Mouse (Mus musculus) liver, embryonic 14.5 days (tissue): ENCODE results near the gene Cacna1g. TPM values are rescaled to one million over a fixed set of nuclear protein-coding genes. Genes with fewer than 3 reads are reported as not detected.
A peak's percentile ranks its signal among the peaks of the same experiment; 100 is the strongest.

ENCODE experiments used
- ATAC-seq: fragments of 200-750 bp; cut with Nextera tagmentation; 2 replicates; pipeline ENCODE4 v1.8.0; 2017; ENCODE audit warnings: moderate number of reproducible peaks, mild to moderate bottlenecking, moderate library complexity; ENCODE audit not compliant: insufficient read depth
- DNase-seq, 3 experiments: peaks; one replicate each; pipeline ENCODE4 v3.0.0-alpha.2; 2012 to 2013; ENCODE audit warnings: low read depth in 3 of 3, low spot score in 3 of 3
- H3K27ac ChIP-seq: fragments of 300-500 bp; sonication (generic); 2 replicates; pipeline ENCODE4 v1.5.1; 2014; ENCODE audit warnings: moderate library complexity, mild to moderate bottlenecking, control low read depth, inconsistent platforms
- H3K27me3 ChIP-seq: fragments of 300-500 bp; sonication (generic); 2 replicates; pipeline ENCODE4 v1.6.1; 2014; ENCODE audit warnings: mild to moderate bottlenecking, low read length, moderate library complexity; ENCODE audit not compliant: control insufficient read depth, insufficient read depth
- H3K36me3 ChIP-seq: fragments of 300-500 bp; sonication (generic); replicated peaks from 2 replicates; pipeline ENCODE4 v1.6.1; 2014; ENCODE audit warnings: low read depth; ENCODE audit not compliant: control insufficient read depth, insufficient read depth
- H3K4me1 ChIP-seq, 2 experiments: fragments of 200-500 bp in 1 of 2; fragments of 300-500 bp in 1 of 2; sonication (generic) in 1 of 2; replicated peaks; 2 replicates each; pipeline ENCODE4 v1.6.1; 2012 to 2014; ENCODE audit warnings: antibody characterized with exemption in 1 of 2, inconsistent platforms in 1 of 2, low read length in 1 of 2; ENCODE audit not compliant: control insufficient read depth in 2 of 2, insufficient read depth in 2 of 2
- H3K4me2 ChIP-seq: fragments of 300-500 bp; sonication (generic); 2 replicates; pipeline ENCODE4 v1.6.1; 2014; ENCODE audit warnings: low read depth, mild to moderate bottlenecking, control low read depth, moderate library complexity
- H3K4me3 ChIP-seq, 2 experiments: fragments of 200-500 bp in 1 of 2; fragments of 300-500 bp in 1 of 2; sonication (generic) in 1 of 2; 2 replicates each; pipeline ENCODE4 v1.5.1; 2012 to 2014; ENCODE audit warnings: low read depth in 2 of 2, low read length in 2 of 2, mild to moderate bottlenecking in 2 of 2, control low read depth in 1 of 2, inconsistent platforms in 1 of 2, moderate library complexity in 1 of 2; ENCODE audit not compliant: insufficient read depth in 1 of 2
- H3K9ac ChIP-seq: fragments of 300-500 bp; sonication (generic); replicated peaks from 2 replicates; pipeline ENCODE4 v1.6.1; 2014; ENCODE audit warnings: mild to moderate bottlenecking, control low read depth, moderate library complexity
- H3K9me3 ChIP-seq: fragments of 300-500 bp; sonication (generic); 2 replicates; pipeline ENCODE4 v1.6.1; 2016; ENCODE audit warnings: low read length, mixed read lengths; ENCODE audit not compliant: control insufficient read depth
- CTCF ChIP-seq: IDR thresholded peaks from 2 replicates; pipeline ENCODE4 v1.5.1; 2016; ENCODE audit warnings: antibody characterized with exemption, low read depth, control low read depth
- EP300 ChIP-seq: IDR thresholded peaks from 2 replicates; pipeline ENCODE4 v1.6.1; 2016; ENCODE audit warnings: antibody characterized with exemption, low read depth
- WGBS: fragments of 180-500 bp; shearing (Covaris S2); extraction: QIAGEN DNeasy Blood & Tissue Kit; methylation state at CpG from one replicate; pipeline ENCODE4 v1.1.7; 2014; ENCODE audit not compliant: insufficient replicate concordance; 5-methylcytosine and 5-hydroxymethylcytosine counted together
- polyA plus RNA-seq, 2 experiments: library from polyadenylated mRNA; depleted of rRNA in 1 of 2; stranded (reverse) in 1 of 2; unstranded in 1 of 2; fragments of >200 nt; fragmentation: Nextera tagmentation in 1 of 2; extraction: Ambion mirVana in 1 of 2; gene quantifications; 2 replicates each; pipeline versions ENCODE4 v1.2.1 to v1.2.3; 2012 to 2014

The Cacna1g gene
- polyA plus RNA-seq, 2 experiments, result 0.89 to 7.3 TPM

DNA sequence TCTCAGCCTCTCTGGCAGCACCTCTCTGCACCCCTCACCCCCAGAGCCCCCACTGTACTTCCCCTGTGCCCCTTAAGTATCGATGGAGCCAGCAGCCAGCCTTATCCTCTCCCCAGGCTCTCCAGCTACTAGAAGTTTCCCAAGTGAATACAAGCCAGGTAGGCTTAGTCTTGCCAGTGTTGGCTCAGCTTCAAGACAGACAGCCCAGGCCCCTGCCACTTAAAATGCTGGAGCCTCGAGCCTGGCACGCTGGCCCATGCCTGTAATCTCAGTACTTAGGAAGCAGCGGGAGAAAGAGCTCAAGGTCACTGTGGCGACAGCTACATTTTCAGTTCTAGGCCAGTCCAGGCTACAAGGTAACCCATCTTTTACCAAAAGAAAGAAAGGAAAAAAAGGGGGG, 24.1 kb downstream of the Cacna1g start:
- TF ChIP-seq CTCF (no peak), EP300 (no peak)
- Histone ChIP-seq H3K4me1 (peaks cover 0 to 5% of the 10 kb centered on the region in 2 experiments; a peak in 3 of 4 replicates), H3K9ac (no peak overlapping the region), H3K4me3 (no peak overlapping the region), H3K4me2 (no peak overlapping the region), H3K36me3 (no peaks in the 10 kb centered on the region), H3K27me3 (no peaks in the 10 kb centered on the region), H3K9me3 (no peaks in the 10 kb centered on the region), H3K27ac (no peak overlapping the region)
- no peak for ATAC-seq
- 49% methylated on average over 5 of the region's 5 CpGs for WGBS
- DNase-seq, result no peak

DNA sequence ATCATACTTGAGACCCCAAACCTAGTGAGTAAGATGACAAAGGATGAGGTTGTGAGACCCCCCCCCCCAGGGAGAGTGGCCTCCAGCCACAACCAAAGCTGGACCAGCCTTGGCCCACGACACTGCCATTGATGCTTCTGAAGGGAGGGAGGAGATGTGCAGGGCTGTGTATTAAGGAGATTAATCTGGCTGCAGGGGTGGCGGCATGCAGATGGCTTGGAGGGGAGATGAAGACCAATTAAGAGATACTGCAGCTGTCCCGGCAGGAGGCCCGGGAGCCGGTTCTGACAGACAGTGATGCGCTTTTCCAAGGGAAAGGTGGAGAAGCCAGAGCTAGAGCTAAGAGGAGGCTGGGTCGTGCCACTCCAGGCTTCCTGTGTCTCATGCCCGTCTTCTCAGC, 24.8 kb downstream of the Cacna1g start:
- ATAC-seq (no peak), DNase-seq (no peak)
- no peak overlapping the region for H3K27ac ChIP-seq
- H3K4me1 ChIP-seq, result peaks cover 0 to 2% of the 10 kb centered on the region in 2 experiments; a peak in 1 of 4 replicates
- H3K4me2 ChIP-seq, result no peak overlapping the region
- H3K9me3 ChIP-seq, result no peaks in the 10 kb centered on the region
- no peak overlapping the region for H3K9ac ChIP-seq
- no peak overlapping the region for H3K4me3 ChIP-seq
- WGBS, result 53% methylated on average over 8 of the region's 8 CpGs
- no peaks in the 10 kb centered on the region for H3K36me3 ChIP-seq
- no peak for TF ChIP-seq CTCF
- no peak for TF ChIP-seq EP300
- H3K27me3 ChIP-seq, result no peaks in the 10 kb centered on the region

DNA sequence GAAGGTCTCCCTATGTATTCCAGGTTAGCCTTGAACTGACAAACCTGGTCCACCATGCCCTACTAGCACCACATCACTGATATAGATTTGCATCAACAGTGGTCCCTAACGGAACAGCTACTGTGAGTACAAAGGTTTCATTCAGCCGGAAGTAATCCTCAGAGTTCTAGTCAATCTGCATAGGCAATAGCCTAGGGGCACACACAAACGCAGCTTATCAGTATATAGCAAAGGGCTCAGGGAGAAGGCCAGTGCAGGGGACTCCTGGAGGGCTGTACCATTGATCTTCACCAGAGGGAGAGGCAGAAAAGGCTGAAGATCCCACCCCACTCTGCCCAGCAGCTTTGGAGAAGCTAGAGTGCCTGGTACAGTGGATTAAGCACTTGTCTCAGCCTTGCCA, 27.0 kb downstream of the Cacna1g start:
- Histone ChIP-seq H3K9ac (no peak overlapping the region), H3K36me3 (no peaks in the 10 kb centered on the region), H3K4me1 (peaks cover 0 to 2% of the 10 kb centered on the region in 2 experiments; a peak in 1 of 4 replicates), H3K27me3 (no peaks in the 10 kb centered on the region), H3K9me3 (no peaks in the 10 kb centered on the region), H3K4me3 (no peak overlapping the region), H3K4me2 (no peak overlapping the region), H3K27ac (no peak overlapping the region)
- ATAC-seq (peak; percentile 43; the same call in 1 of the 2 replicates), DNase-seq (no peak)
- TF ChIP-seq CTCF (no peak), EP300 (no peak)
- WGBS, result 16% methylated on average over 3 of the region's 3 CpGs

DNA sequence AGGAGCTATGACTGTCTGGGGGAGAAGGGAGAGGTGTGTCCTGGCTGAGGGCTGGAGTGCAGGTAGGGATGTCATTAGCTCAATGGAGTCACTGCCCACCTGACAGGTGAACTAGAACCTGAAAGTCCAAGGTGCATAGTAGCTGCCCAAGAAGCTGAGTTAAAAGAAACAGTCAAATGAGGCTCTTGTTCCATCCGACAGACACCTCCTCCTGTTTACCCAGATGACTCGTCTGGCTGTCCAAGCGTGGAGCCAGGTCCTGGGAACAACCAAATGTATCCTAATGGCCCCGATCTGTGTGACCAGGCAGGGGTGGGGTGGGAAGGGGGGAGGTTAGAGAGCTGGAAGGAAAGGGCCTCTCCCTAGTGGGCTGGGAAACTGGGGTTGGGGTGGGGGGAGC, 28.7 kb downstream of the Cacna1g start:
- H3K4me1 ChIP-seq, result peaks cover 0 to 2% of the 10 kb centered on the region in 2 experiments; a peak in 1 of 4 replicates
- WGBS, result 45% methylated on average over 4 of the region's 4 CpGs
- no peaks in the 10 kb centered on the region for H3K27me3 ChIP-seq
- H3K4me2 ChIP-seq, result no peak overlapping the region
- no peak overlapping the region for H3K9ac ChIP-seq
- TF ChIP-seq EP300 (no peak), CTCF (no peak)
- ATAC-seq, result no peak
- no peaks in the 10 kb centered on the region for H3K9me3 ChIP-seq
- H3K27ac ChIP-seq, result no peak overlapping the region
- no peak for DNase-seq
- H3K4me3 ChIP-seq, result no peak overlapping the region
- no peaks in the 10 kb centered on the region for H3K36me3 ChIP-seq

DNA sequence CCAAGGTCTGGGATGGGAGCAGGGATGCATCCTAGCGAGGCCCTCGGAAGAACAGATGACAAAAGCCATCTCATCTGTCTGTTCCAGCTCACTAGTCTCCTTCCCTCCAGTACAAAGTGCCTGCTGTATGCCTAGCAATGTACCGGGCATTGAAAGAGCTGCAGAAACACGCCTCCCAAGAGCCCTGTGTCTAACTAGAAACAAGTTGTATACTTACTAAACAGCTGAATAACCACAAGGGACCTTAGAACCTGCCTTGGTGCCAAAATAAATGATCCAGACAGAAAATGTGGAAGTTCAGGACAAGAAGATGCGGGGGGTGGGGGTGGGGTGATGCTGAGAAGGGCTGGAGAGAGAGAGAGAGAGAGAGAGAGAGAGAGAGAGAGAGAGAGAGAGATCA, 29.2 kb downstream of the Cacna1g start:
- Histone ChIP-seq H3K4me1 (peaks cover 0 to 2% of the 10 kb centered on the region in 2 experiments; a peak in 1 of 4 replicates), H3K9ac (no peak overlapping the region), H3K4me2 (no peak overlapping the region), H3K4me3 (no peak overlapping the region), H3K9me3 (no peaks in the 10 kb centered on the region), H3K27me3 (no peaks in the 10 kb centered on the region), H3K27ac (no peak overlapping the region), H3K36me3 (no peaks in the 10 kb centered on the region)
- DNase-seq (no peak), ATAC-seq (no peak)
- 58% methylated on average over 5 of the region's 5 CpGs for WGBS
- TF ChIP-seq EP300 (no peak), CTCF (no peak)
